Mouse (Mus musculus) heart, postnatal 4 days (tissue): ENCODE results near the gene Spint5. TPM values are rescaled to one million over a fixed set of nuclear protein-coding genes. Genes with fewer than 3 reads are reported as not detected.
A peak's percentile ranks its signal among the peaks of the same experiment; 100 is the strongest.

ENCODE experiments used
- DNase-seq: peaks from one replicate; pipeline ENCODE4 v3.0.0; 2021
- total RNA-seq, 2 experiments: library from RNA; stranded (reverse); gene quantifications; 2 replicates each; pipeline ENCODE4 v1.2.3; 2021

Gene Spint5
- total RNA-seq, 2 experiments from 2014 or later, result not detected

DNA sequence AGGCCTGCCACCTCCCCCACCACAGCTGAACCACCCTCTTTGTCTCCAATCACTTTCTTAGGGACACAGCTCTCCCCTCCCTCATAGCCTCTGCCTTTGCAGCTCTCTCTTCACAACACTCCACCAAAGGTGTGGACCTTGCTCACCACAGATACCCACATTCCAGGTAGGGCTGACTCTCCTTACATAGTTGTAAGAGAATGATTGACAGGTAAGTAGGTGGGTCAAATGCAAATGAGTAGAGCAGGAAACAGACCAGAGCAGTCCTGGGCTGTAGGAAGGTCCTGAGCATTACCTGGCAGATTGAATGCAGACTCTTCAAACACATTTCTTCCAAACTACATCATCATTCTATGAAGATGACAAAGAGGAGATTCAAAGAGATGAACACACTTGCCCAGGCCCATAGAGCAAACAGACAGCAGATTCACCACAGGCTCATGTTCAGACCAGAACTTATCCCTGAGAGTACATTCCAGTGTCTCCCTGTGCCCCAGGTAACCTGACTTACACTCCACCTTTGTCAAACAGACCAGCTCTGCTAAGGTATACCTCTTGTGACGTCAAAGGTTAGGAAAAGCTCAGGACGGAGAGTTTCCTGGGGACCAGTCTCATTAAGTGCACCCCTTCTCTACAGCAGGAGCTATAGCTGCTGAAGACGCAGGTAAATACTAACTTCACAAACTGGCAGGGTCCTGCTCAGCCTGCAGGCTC, 22.4 kb downstream of the Spint5 start:
- DNase-seq, result no peak

DNA sequence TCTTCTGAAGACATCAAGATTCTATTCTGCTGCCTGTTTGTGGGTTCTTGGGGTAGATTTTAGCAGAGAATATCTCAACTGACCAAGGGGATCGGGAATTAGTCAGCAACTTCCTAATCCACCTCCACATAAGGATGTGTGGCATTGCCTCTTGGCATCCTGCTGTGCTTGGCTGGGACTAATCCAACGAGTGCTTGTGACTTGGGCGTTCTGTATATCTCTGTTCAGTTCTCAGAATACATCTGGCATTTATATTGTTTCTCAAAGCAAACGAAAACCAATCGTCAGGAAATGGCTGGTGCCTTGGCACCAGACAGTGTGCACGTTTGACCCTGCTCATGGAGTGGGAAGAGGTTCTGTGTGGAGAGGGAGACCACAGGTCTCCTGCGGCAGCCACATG, 24.8 kb downstream of the Spint5 start:
- DNase-seq, result no peak

DNA sequence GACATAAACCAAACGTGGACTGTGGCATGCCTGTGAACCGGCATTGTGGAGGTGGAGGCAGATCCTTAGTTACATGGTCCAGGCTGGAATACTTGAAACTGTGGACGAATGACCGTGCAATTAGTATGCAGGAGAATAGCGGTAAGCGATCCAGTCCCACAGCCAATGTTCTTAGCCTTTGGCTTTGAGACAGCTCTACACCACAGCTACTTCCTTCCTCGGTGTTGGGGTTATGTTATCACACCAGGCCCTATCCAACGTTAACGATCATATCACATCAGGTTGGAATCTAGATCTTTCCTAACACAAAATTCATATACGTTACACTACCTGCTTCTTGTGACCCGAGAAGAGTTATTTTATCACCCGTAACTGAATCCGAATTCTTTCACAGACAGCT, 29.9 kb downstream of the Spint5 start:
- no peak for DNase-seq

GRCm38 (mm10) chr2:164745843-164746479, 30.9 kb downstream of the Spint5 start, which contains the start of the genes Wfdc3 and Dnttip1:
Gene Wfdc3, minus strand, starts transcription at chr2:164745931.
Gene Dnttip1, plus strand, starts transcription at chr2:164745983.
- peak; percentile 95 for DNase-seq

- DNase-seq, result no peak
Measured at GRCm38 (mm10) chr2:164746693-164747092, 31.6 kb downstream of the Spint5 start.

GRCm38 (mm10) chr2:164748191-164748590, 33.1 kb downstream of the Spint5 start:
- no peak for DNase-seq

- DNase-seq, result no peak
Measured at GRCm38 (mm10) chr2:164748991-164749390, 33.9 kb downstream of the Spint5 start.

DNA sequence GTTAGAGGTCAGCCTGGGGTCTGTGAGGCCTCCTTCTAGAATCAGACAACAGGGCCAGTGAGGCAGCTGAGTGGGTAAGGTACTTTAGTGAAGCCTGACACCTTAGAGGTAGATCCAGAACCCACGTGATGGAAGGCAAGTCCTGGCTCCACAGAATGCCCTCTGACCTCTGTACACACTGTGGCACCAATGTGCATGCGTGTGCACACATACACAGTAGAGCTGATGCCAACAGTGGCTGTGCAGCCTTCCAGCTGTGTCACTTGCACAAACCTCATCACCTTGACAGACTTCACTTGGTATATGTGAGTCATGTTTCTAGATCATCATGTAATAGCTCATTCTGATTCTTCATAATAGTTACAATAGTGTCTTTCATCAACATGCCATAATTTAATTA, 37.3 kb downstream of the Spint5 start:
- DNase-seq, result no peak

DNA sequence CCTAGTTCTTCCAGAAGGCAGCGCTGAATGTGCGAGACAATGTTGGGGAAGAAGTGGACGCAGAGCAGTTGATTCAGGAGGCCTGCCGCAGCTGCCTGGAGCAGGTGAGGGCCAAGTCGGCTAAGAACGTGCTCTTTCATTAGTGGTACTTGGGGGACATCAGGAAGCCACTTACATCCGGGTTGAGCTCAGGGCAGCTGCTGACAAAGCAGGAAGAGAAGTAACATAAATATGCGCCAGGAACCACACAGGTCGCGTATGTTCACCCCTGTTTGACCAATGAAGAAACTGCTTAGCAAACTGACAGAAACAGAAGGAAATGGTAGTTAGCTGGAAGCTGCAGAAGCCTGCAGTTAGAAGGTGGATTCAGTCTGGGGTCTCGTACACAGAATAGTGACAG, 39.0 kb downstream of the Spint5 start:
- no peak for DNase-seq

GRCm38 (mm10) chr2:164754800-164755199, 39.7 kb downstream of the Spint5 start:
- DNase-seq, result peak; percentile 29

DNA sequence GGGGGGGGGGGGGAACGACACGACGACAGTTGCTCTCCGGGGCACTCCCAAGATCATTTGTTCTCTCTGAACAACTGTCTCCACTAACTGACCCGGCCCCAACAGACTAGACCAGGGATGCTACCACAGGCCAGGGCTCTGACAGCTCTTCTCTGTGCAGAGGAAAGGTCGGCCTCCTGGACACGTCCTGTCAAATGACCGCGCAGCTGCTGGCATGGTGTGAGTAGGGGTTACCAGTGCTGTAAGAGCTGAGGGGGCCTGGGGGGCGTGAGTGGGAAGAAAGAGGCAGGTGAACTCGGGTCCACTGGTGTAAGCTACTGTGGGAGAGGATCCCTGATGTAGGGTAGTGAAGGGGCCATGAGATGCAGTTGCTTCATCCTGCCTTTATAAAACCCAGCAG, 42.7 kb downstream of the Spint5 start:
- DNase-seq, result no peak

GRCm38 (mm10) chr2:164758692-164759091, 43.6 kb downstream of the Spint5 start:
- no peak for DNase-seq

DNA sequence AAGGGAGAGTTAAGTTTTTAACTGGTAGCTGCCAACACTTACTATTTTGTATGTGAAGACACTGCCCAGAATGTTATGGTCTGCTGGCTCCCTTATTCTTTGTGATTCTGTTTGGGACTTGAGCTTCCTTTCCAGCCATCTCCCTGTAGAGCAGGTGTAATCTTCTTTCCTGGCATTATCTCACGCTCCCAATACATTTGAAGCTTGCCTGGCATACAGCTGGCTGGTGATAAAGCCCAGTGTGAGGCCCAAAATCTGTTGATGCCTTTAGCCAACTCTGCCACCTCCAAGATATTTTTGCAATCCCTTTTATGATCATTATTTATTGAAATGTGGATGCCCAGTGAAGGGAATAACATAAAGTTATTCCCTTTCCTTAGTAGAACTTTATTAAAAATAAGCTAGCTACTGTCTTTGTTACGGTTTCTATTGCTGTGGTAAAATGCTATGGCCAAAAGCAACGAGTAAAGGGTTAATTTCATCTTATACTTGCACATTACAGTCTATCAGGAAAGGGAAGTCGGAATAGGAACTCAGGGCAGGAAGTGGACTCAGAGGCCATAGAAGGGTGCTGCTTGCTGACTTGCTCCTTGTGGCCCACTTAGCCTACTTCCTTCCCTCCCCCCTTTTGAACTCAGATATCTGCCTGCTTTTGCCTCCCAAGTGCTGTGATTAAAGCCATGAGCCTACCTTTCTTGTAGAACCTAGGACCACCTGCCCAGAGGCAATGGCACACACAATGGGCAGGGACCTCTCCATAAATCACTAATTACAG, 45.1 kb downstream of the Spint5 start:
- no peak for DNase-seq

DNA sequence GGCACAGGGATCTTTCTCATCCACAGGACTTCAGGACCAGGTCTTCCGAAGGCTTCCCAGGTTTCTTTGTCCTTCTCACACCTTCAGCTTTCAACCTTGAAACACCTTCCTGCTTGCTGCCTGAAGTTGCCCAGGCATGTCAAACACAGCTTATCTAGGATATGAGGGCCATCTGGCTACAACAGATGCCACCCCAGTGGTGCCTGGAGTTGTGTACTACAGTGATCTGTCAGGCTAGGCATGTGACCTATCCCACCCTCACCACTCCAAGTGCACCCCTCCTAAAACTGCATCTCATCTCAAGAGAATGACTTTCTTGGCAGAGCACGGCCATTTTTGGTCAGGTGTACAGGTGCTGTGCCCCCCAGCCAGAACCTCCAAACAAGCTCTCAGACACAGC, 46.4 kb downstream of the Spint5 start:
- no peak for DNase-seq

DNA sequence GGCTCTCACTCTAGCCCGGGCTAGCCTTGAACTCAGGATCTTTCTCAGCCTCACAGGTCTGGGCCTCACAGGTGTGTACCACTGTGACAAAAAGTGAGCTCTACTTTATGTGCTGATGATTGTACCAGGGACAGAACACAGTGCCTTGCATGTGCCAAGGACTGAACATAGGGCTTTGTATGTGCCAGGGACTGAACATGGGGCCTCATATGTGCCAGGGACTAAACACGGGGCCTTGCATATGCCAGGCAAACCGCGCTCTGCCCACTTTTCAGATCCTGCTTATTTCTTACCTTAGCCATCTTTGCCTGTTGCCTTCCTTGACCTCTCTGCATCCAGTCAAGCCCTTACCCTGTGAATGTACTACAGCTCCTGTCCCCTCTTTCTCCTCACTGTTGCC, 46.9 kb downstream of the Spint5 start:
- no peak for DNase-seq

GRCm38 (mm10) chr2:164762593-164762992, 47.5 kb downstream of the Spint5 start:
- DNase-seq, result no peak

DNA sequence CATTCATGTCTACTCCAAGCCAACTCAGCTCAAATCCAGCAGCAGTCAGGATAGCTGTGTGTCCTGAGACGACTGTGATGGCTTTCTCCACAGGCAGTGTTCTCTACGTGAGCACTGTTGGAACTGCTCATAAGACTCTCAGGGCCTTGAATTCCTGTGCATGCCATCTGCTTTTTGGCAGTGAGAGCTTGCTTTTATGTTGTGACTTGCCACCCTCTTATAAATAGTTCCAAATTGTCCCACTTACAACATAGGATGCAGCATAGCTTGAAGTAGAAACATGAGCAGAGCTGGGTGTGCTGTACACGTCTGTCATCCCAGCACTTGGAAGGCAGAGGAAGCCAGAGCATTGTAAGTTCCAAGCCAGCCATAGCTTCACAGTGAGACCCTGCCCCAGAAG, 50.7 kb downstream of the Spint5 start:
- DNase-seq, result no peak

Other genes starting within 250 kb of the Spint5 start
- not detected for gene Trp53tg5, start 241.6 kb upstream of the Spint5 start, total RNA-seq
- 10 to 100 TPM; 19.2 to 21.2 TPM for gene Dbndd2, start 229.2 kb upstream of the Spint5 start, total RNA-seq
- gene Pigt, start 217.8 kb upstream of the Spint5 start, total RNA-seq, result 10 to 100 TPM; 61.8 to 64.1 TPM
- under 1 TPM; 0.55 to 0.77 TPM for gene Wfdc2, start 152.9 kb upstream of the Spint5 start, total RNA-seq
- not detected for gene Spint3, start 141.8 kb upstream of the Spint5 start, total RNA-seq
- gene Wfdc6a, start 129.9 kb upstream of the Spint5 start, total RNA-seq, result not detected
- not detected for gene Eppin, start 121.7 kb upstream of the Spint5 start, total RNA-seq
- gene Wfdc6b, start 101.8 kb upstream of the Spint5 start, total RNA-seq, result not detected
- gene Wfdc8, start 101.7 kb upstream of the Spint5 start, total RNA-seq, result not detected
- not detected for gene Wfdc16, start 76.5 kb upstream of the Spint5 start, total RNA-seq
- gene Wfdc10, start 59.3 kb upstream of the Spint5 start, total RNA-seq, result not detected
- not detected for gene Wfdc9, start 58.7 kb upstream of the Spint5 start, total RNA-seq
- not detected for gene Wfdc11, start 41.2 kb upstream of the Spint5 start, total RNA-seq
- not detected for gene Wfdc13, start 30.2 kb upstream of the Spint5 start, total RNA-seq
- not detected for gene Spint4, start 16.8 kb upstream of the Spint5 start, total RNA-seq
- under 1 TPM; 0.26 to 0.27 TPM for gene Wfdc3, start 30.6 kb downstream of the Spint5 start, total RNA-seq
- gene Dnttip1, start 30.7 kb downstream of the Spint5 start, total RNA-seq, result 10 to 100 TPM; 41.2 to 42.0 TPM
- gene Ube2c, start 54.6 kb downstream of the Spint5 start, total RNA-seq, result 100 to 1,000 TPM; 130 to 144 TPM
- 10 to 100 TPM in 1 of 2 experiments, not detected in 1; 10.8 TPM for gene Tnnc2, start 64.7 kb downstream of the Spint5 start, total RNA-seq
- 10 to 100 TPM; 22.9 to 24.1 TPM for gene Snx21, start 70.5 kb downstream of the Spint5 start, total RNA-seq
- 10 to 100 TPM; 13.1 to 13.5 TPM for gene Acot8, start 89.6 kb downstream of the Spint5 start, total RNA-seq
- 1 to 10 TPM; 1.8 to 2.3 TPM for gene Zswim3, start 89.8 kb downstream of the Spint5 start, total RNA-seq
- 1 to 10 TPM; 5.0 to 5.8 TPM for gene Zswim1, start 107.4 kb downstream of the Spint5 start, total RNA-seq
- 1 to 10 TPM in 1 of 2 experiments, under 1 TPM in 1; 0.92 to 1.9 TPM for gene Spata25, start 113.2 kb downstream of the Spint5 start, total RNA-seq
- 100 to 1,000 TPM; 101 to 104 TPM for gene Ctsa, start 117.6 kb downstream of the Spint5 start, total RNA-seq
- gene Neurl2, start 118.2 kb downstream of the Spint5 start, total RNA-seq, result 10 to 100 TPM; 33.3 to 34.0 TPM
- gene Pltp, start 142.4 kb downstream of the Spint5 start, total RNA-seq, result 10 to 100 TPM; 13.2 to 20.5 TPM
- gene Pcif1, start 164.0 kb downstream of the Spint5 start, total RNA-seq, result 10 to 100 TPM; 47.0 to 48.2 TPM
- 10 to 100 TPM; 14.7 to 15.8 TPM for gene Zfp335, start 196.5 kb downstream of the Spint5 start, total RNA-seq
- under 1 TPM; 0.48 to 0.63 TPM for gene Mmp9, start 225.5 kb downstream of the Spint5 start, total RNA-seq
- 1 to 10 TPM in 1 of 2 experiments, under 1 TPM in 1; 0.90 to 1.1 TPM for gene Slc12a5, start 245.5 kb downstream of the Spint5 start, total RNA-seq